Mouse (Mus musculus): Measurements from ENCODE around the gene Tfec. TPM values are rescaled to one million over a fixed set of nuclear protein-coding genes. Genes with fewer than 3 reads are reported as not detected.
A peak's percentile ranks its signal among the peaks of the same experiment; 100 is the strongest.

Tfec gene
- total RNA-seq, 2 experiments from 2014 or later = not detected

- H3K27ac ChIP-seq = no peak overlapping the region
- no peak overlapping the region for H3K4me3 ChIP-seq
- no peak for TF ChIP-seq CTCF (conservative IDR thresholded peaks at IDR 0.05)
- DNase-seq (ENCODE audit: low spot score in 2 of 2) = no peak
These were observed 42.2 kb downstream of the Tfec start for GRCm38 (mm10) chr6:16855879-16856545.

GRCm38 (mm10) chr6:16854977-16855376 lies 43.3 kb downstream of the Tfec start:
- no peak for TF ChIP-seq CTCF (conservative IDR thresholded peaks at IDR 0.05)
- H3K4me3 ChIP-seq = no peak overlapping the region
- no peak overlapping the region for H3K27ac ChIP-seq
- no peak for DNase-seq (ENCODE audit: low spot score in 2 of 2)

- TF ChIP-seq CTCF (conservative IDR thresholded peaks at IDR 0.05) = no peak
- no peak for DNase-seq (ENCODE audit: low spot score in 2 of 2)
- no peak overlapping the region for H3K4me3 ChIP-seq
- H3K27ac ChIP-seq = no peak overlapping the region
These were observed 51.7 kb downstream of the Tfec start for GRCm38 (mm10) chr6:16846521-16846920.

- no peak overlapping the region for H3K27ac ChIP-seq
- no peak for TF ChIP-seq CTCF (conservative IDR thresholded peaks at IDR 0.05)
- no peak for DNase-seq (ENCODE audit: low spot score in 2 of 2)
These were observed 62.6 kb downstream of the Tfec start for GRCm38 (mm10) chr6:16835631-16836030.

GRCm38 (mm10) chr6:16828304-16828703 lies 69.9 kb downstream of the Tfec start:
- Histone ChIP-seq H3K27ac (no peak overlapping the region), H3K4me3 (no peak overlapping the region)
- TF ChIP-seq CTCF (conservative IDR thresholded peaks at IDR 0.05) = no peak
- no peak for DNase-seq (ENCODE audit: low spot score in 2 of 2)

More at GRCm38 (mm10) chr6:16835631-16836030, 62.6 kb downstream of the Tfec start:
- no peak overlapping the region for H3K4me3 ChIP-seq

- DNase-seq (ENCODE audit: low spot score in 2 of 2) = no peak
- Histone ChIP-seq H3K4me3 (no peak overlapping the region), H3K27ac (no peak overlapping the region)
- no peak for TF ChIP-seq CTCF (conservative IDR thresholded peaks at IDR 0.05)
These were observed 76.3 kb downstream of the Tfec start for GRCm38 (mm10) chr6:16821985-16822384.

DNA sequence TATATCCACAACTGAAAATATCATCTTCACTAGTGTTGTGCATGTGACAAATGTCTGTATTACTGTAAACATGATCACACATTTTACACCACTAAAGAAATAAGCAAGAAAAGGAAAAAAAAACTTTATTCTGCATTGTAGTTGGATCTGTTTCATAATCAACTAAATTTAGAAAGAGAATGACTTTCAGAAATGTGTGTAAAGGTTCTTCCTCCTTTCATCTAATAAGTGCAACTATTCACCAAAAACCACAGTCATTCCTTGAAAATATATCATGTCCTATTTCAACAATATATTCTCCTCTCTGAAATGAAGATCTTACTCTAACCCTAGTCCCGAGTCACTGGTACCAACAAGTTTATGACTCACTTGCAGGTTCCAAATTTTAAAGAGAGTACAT lies 91.9 kb downstream of the Tfec start:
- H3K27ac ChIP-seq = no peak overlapping the region
- no peak overlapping the region for H3K4me3 ChIP-seq
- TF ChIP-seq CTCF (conservative IDR thresholded peaks at IDR 0.05) = no peak
- DNase-seq (ENCODE audit: low spot score in 2 of 2) = no peak

GRCm38 (mm10) chr6:16797669-16798068 lies 100.6 kb downstream of the Tfec start:
- Histone ChIP-seq H3K4me3 (no peak overlapping the region), H3K27ac (no peak overlapping the region)
- peak; percentile 83 for TF ChIP-seq CTCF (conservative IDR thresholded peaks at IDR 0.05)
- peak; percentile 4 to 46 for DNase-seq (ENCODE audit: low spot score in 2 of 2)

- H3K4me3 ChIP-seq = peak overlapping the region; percentile 5; the same call in 1 of the 2 replicates
- DNase-seq (ENCODE audit: low spot score in 2 of 2) = peak in 1 of 2 experiments; percentile 10
- no peak for TF ChIP-seq CTCF (conservative IDR thresholded peaks at IDR 0.05)
- H3K27ac ChIP-seq = no peak overlapping the region
These were observed 101.3 kb downstream of the Tfec start for GRCm38 (mm10) chr6:16796914-16797313.

DNA sequence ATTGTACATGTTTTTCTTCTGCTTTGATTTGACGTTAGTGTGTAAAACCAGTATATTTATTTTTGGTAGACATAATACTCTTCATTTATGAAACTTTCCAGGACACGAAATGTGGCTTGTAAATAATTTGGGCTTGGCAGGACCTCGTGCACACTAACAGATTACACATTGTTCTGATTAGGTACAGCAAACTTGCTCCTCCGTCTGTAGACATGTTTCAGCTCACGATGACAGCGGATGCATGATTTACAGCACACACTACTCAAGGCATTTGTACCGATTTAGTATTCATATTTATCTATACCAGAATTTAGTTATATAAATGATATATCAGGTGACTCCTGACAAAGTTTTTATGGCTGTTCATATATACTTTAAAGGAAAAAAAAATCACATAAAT lies 104.2 kb downstream of the Tfec start:
- DNase-seq (ENCODE audit: low spot score in 2 of 2) = no peak
- H3K27ac ChIP-seq = no peak overlapping the region
- no peak overlapping the region for H3K4me3 ChIP-seq
- TF ChIP-seq CTCF (conservative IDR thresholded peaks at IDR 0.05) = no peak

DNA sequence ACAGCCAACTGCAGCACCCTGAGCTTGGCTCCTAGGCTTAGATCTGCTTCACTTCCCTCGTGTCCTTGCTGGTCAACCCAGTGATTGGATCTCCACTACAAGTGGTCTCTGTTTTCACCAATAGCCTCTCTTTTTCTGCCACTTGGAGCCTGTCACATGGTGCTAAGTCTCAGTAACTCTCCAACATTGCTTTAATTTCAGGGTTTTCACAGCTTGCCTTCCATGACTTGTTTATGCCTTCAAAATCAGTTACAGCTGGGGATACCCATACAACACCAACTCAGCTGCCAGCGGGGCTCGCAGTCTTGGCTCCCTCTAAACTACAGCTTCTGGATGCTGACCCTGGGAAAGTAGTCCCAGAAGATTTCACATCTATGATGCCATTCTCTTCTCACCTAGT lies 113.1 kb downstream of the Tfec start:
- no peak for DNase-seq (ENCODE audit: low spot score in 2 of 2)
- TF ChIP-seq CTCF (conservative IDR thresholded peaks at IDR 0.05) = no peak
- Histone ChIP-seq H3K4me3 (no peak overlapping the region), H3K27ac (no peak overlapping the region)

Other genes with a start within 250 kb of the Tfec start
- gene Tes, start 166.7 kb upstream of the Tfec start, total RNA-seq (2021) = 1 to 10 TPM; 1.8 to 2.8 TPM

All from layer of hippocampus, adult 2 months (tissue).